Mouse (Mus musculus): ENCODE data around the gene Gm17409. TPM values are rescaled to one million over a fixed set of nuclear protein-coding genes. Genes with fewer than 3 reads are reported as not detected.

Gm17409 gene
- polyA plus RNA-seq (2012; rRNA removed): not detected in 2 replicates

DNA sequence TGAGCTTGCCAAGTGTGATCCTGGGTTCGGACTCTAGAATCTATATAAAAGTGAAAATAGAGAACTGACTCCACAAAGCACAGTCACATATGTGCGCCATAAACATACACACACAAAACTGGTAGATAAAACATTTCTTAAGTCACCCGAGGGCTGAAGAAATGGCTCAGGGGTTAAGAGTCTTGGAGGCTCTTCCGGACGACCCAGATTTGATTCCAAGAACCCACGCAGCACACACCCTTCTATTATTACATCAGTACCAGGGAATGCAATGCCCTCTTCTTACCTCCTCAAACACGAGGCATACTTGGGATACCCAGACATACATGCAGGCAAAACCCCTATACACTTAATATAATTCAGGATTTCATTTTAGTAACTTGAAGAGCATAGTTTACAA, at the start of gene Gm17409:
Gene Gm17409, plus strand, starts transcription at position 301 of the 400 bp plus-strand sequence.

Other genes with a start within 250 kb of the Gm17409 start
- gene Acvr1c, start 112.2 kb upstream of the Gm17409 start, polyA plus RNA-seq (2012; rRNA removed): 0.13 and 0.50 TPM in 2 replicates
- gene Acvr1, start 97.0 kb downstream of the Gm17409 start, polyA plus RNA-seq (2012; rRNA removed): 18.0 and 23.3 TPM in 2 replicates
- gene Upp2, start 97.2 kb downstream of the Gm17409 start, polyA plus RNA-seq (2012; rRNA removed): 15.6 and 15.7 TPM in 2 replicates